Mouse (Mus musculus) hindbrain, embryonic 12.5 days (tissue): Measurements from ENCODE around the gene H1f0. TPM values are rescaled to one million over a fixed set of nuclear protein-coding genes. Genes with fewer than 3 reads are reported as not detected.

ENCODE experiments used
- ATAC-seq: fragments of 200-750 bp; cut with Nextera tagmentation; 2 replicates; pipeline ENCODE4 v1.8.0; 2017; ENCODE audit warnings: moderate TSS enrichment; ENCODE audit not compliant: low FRiP score
- H3K27ac ChIP-seq: fragments of 300-500 bp; sonication (generic); 2 replicates; pipeline ENCODE4 v1.5.1; 2016; ENCODE audit warnings: mild to moderate bottlenecking
- H3K27me3 ChIP-seq: fragments of 300-500 bp; sonication (generic); 2 replicates; pipeline ENCODE4 v1.6.1; 2016; ENCODE audit warnings: mild to moderate bottlenecking
- H3K36me3 ChIP-seq: fragments of 300-500 bp; sonication (generic); 2 replicates; pipeline ENCODE4 v1.6.1; 2016; ENCODE audit warnings: mild to moderate bottlenecking
- H3K4me1 ChIP-seq: fragments of 300-500 bp; sonication (generic); 2 replicates; pipeline ENCODE4 v1.6.1; 2016
- H3K4me2 ChIP-seq: fragments of 300-500 bp; sonication (generic); replicated peaks from 2 replicates; pipeline ENCODE4 v1.6.1; 2016; ENCODE audit warnings: mild to moderate bottlenecking
- H3K4me3 ChIP-seq: fragments of 300-500 bp; sonication (generic); 2 replicates; pipeline ENCODE4 v1.5.1; 2016; ENCODE audit warnings: mild to moderate bottlenecking
- H3K9ac ChIP-seq: fragments of 300-500 bp; sonication (generic); 2 replicates; pipeline ENCODE4 v1.6.1; 2016; ENCODE audit warnings: mild to moderate bottlenecking, moderate library complexity
- H3K9me3 ChIP-seq: fragments of 300-500 bp; sonication (generic); replicated peaks from 2 replicates; pipeline ENCODE4 v1.6.1; 2016; ENCODE audit warnings: mild to moderate bottlenecking
- WGBS: fragments of 180-500 bp; shearing (Covaris S2); methylation state at CpG from one replicate; pipeline ENCODE4 v1.1.7; 2016; 5-methylcytosine and 5-hydroxymethylcytosine counted together
- polyA plus RNA-seq: library from polyadenylated mRNA; unstranded; fragments of >200 nt; fragmentation: Nextera tagmentation; extraction: Ambion mirVana; gene quantifications from 2 replicates; pipeline ENCODE4 v1.2.1, GENCODE M21; 2016

H1f0 gene
- polyA plus RNA-seq, 1 experiment from 2014 or later = 456 TPM

- H3K9ac ChIP-seq = no peak overlapping the region
- H3K9me3 ChIP-seq = no peaks in the 10 kb centered on the region
- H3K4me1 ChIP-seq = peaks cover 17% of the 10 kb centered on the region
- peaks cover 4% of the 10 kb centered on the region; the same call in 1 of the 2 replicates for H3K27me3 ChIP-seq
- no peak overlapping the region for H3K4me2 ChIP-seq
- no peak overlapping the region for H3K4me3 ChIP-seq
- 68% methylated on average over 8 of the region's 8 CpGs for WGBS
- no peak overlapping the region for H3K27ac ChIP-seq
- H3K36me3 ChIP-seq = peaks cover 7% of the 10 kb centered on the region; the same call in 1 of the 2 replicates
- no peak for ATAC-seq
Measured at GRCm38 (mm10) chr15:79065086-79065770, 37.0 kb downstream of the H1f0 start.

- WGBS = 56% methylated on average over 2 of the region's 2 CpGs
Measured at GRCm38 (mm10) chr15:79066276-79066675, 38.0 kb downstream of the H1f0 start.

DNA sequence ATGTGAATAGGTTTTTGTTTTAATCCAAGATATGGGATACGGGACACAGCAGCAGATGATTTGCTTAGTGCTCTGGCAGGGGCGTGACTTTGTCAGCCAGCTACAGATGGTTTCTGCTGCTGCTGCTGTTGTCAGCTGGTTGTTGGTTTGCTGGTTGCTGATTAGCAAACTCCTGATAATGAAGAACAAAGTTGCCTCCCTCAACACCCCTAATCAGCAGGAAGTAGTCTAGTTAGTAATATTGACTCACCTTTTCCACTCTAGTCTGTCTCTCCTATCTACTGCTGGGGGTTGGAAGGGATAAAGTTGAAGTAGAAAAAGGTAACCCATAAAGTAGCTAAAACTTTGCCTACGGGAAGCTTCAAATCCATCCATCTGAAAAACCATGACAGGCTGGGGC is 39.4 kb downstream of the H1f0 start:
- no peak for ATAC-seq
- 80% methylated on average over 3 of the region's 3 CpGs for WGBS

More at GRCm38 (mm10) chr15:79066276-79066675, 38.0 kb downstream of the H1f0 start:
- H3K27ac ChIP-seq = no peak overlapping the region
- H3K4me1 ChIP-seq = peaks cover 13% of the 10 kb centered on the region
- H3K9ac ChIP-seq = no peak overlapping the region
- H3K4me2 ChIP-seq = no peak overlapping the region
- no peaks in the 10 kb centered on the region for H3K9me3 ChIP-seq
- H3K36me3 ChIP-seq = no peaks in the 10 kb centered on the region
- ATAC-seq = no peak
- H3K27me3 ChIP-seq = peaks cover 4% of the 10 kb centered on the region; the same call in 1 of the 2 replicates
- H3K4me3 ChIP-seq = no peak overlapping the region

GRCm38 (mm10) chr15:79068416-79068815 is 40.2 kb downstream of the H1f0 start:
- no peak overlapping the region for H3K4me3 ChIP-seq
- 81% methylated on average over 3 of the region's 3 CpGs for WGBS
- no peak overlapping the region for H3K27ac ChIP-seq
- peaks cover 4% of the 10 kb centered on the region; the same call in 1 of the 2 replicates for H3K27me3 ChIP-seq
- peaks cover 2% of the 10 kb centered on the region; the same call in 1 of the 2 replicates for H3K4me1 ChIP-seq
- H3K9ac ChIP-seq = no peak overlapping the region
- no peak overlapping the region for H3K4me2 ChIP-seq
- no peaks in the 10 kb centered on the region for H3K9me3 ChIP-seq
- no peaks in the 10 kb centered on the region for H3K36me3 ChIP-seq
- ATAC-seq = no peak

More for the DNA sequence above, 39.4 kb downstream of the H1f0 start:
- Histone ChIP-seq H3K27ac (no peak overlapping the region), H3K4me2 (no peak overlapping the region), H3K4me3 (no peak overlapping the region), H3K36me3 (no peaks in the 10 kb centered on the region), H3K27me3 (peaks cover 4% of the 10 kb centered on the region; the same call in 1 of the 2 replicates), H3K4me1 (peaks cover 4% of the 10 kb centered on the region; the same call in 1 of the 2 replicates), H3K9me3 (no peaks in the 10 kb centered on the region), H3K9ac (no peak overlapping the region)

- peaks cover 10% of the 10 kb centered on the region for H3K4me1 ChIP-seq
- no peak overlapping the region for H3K9ac ChIP-seq
- H3K4me3 ChIP-seq = no peak overlapping the region
- 70% methylated on average over 5 of the region's 5 CpGs for WGBS
- peaks cover 4% of the 10 kb centered on the region; the same call in 1 of the 2 replicates for H3K27me3 ChIP-seq
- ATAC-seq = no peak
- H3K9me3 ChIP-seq = no peaks in the 10 kb centered on the region
- no peak overlapping the region for H3K4me2 ChIP-seq
- no peak overlapping the region for H3K27ac ChIP-seq
- peaks cover 1% of the 10 kb centered on the region; the same call in 1 of the 2 replicates for H3K36me3 ChIP-seq
Measured at GRCm38 (mm10) chr15:79071117-79072039, 43.1 kb downstream of the H1f0 start.

GRCm38 (mm10) chr15:79073752-79074151 is 45.5 kb downstream of the H1f0 start:
- Histone ChIP-seq H3K4me1 (peaks cover 10% of the 10 kb centered on the region), H3K9ac (no peak overlapping the region), H3K4me3 (no peak overlapping the region), H3K9me3 (no peaks in the 10 kb centered on the region), H3K27ac (no peak overlapping the region), H3K27me3 (no peaks in the 10 kb centered on the region), H3K4me2 (no peak overlapping the region), H3K36me3 (peaks cover 25% of the 10 kb centered on the region)
- no peak for ATAC-seq

DNA sequence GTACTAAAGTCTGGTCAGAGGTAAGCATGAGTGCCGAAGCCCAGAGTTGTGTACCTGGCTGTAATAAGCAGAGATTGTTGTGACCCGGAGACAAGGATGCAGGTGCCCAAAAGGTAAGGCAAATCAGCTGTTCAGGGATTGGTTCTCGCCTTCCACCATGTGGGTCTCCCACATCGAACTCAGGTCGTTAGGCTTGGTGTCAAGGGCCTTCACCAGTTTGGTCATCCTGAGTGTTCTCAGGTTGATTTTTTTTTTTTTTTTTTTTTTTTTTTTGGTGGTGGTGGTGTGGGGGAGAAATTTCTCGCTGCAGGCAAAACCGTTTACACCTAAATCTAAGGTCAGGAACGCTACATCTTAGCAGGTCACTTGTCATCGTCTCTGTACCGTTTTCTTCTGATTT is 46.2 kb downstream of the H1f0 start:
- H3K9ac ChIP-seq = no peak overlapping the region
- ATAC-seq = no peak
- peaks cover 32% of the 10 kb centered on the region for H3K36me3 ChIP-seq
- no peaks in the 10 kb centered on the region for H3K9me3 ChIP-seq
- H3K27ac ChIP-seq = peak overlapping the region; percentile 66; the same call in 1 of the 2 replicates
- H3K4me1 ChIP-seq = peaks cover 10% of the 10 kb centered on the region
- H3K4me2 ChIP-seq = peak overlapping the region; percentile 94
- 37% methylated on average over 10 of the region's 10 CpGs for WGBS
- H3K27me3 ChIP-seq = no peaks in the 10 kb centered on the region
- H3K4me3 ChIP-seq = peak overlapping the region; percentile 90

- Histone ChIP-seq H3K4me1 (peaks cover 10% of the 10 kb centered on the region), H3K27me3 (no peaks in the 10 kb centered on the region), H3K36me3 (peaks cover 38% of the 10 kb centered on the region), H3K27ac (peak within 1 kb of the TSS; percentile 66), H3K4me2 (peak within 1 kb of the TSS; percentile 94), H3K9ac (peak within 1 kb of the TSS; percentile 90), H3K9me3 (no peaks in the 10 kb centered on the region), H3K4me3 (peak within 1 kb of the TSS; percentile 90)
- WGBS = under 1% methylated on average over 49 of the region's 49 CpGs
- ATAC-seq = peak; percentile 84; the same call in 1 of the 2 replicates
Measured at GRCm38 (mm10) chr15:79074913-79075532, 46.8 kb downstream of the H1f0 start, which contains the start of gene Eif3l. Gene Eif3l (plus strand): TSS chr15:79075179.

DNA sequence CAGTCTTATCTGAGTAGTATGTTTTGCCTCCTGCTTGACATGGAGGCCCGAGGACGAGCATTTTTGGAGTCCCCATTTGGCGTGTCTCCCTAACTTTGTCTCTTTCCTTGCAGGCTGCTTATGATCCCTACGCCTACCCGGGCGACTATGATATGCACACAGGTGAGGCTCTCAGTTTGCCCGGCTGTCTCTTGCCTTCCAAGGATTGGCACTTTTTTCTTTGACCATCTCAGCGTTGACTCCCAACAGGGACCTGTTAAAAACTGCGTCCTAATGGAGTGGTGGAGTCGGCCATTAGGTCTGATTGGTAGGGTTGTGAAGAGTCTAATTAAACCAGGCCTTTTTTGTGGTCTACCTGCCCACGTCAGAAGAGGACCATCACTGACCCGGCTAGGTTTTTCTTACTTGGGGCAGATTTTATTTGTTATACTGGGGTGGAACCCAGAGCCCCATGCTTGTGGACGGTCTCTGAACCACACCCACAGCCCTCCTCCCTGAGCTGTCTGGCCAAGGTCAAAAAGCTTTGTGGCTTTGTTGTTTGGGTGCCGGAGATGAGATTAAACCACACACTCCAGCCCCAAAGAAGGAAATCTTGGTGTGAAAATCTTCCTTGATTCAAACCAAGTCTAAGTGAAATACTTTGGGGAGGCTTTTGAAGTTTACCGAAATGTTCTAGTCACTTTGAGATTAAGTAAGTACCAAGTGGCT is 47.6 kb downstream of the H1f0 start:
- Histone ChIP-seq H3K27ac (no peak overlapping the region), H3K27me3 (no peaks in the 10 kb centered on the region), H3K4me1 (peaks cover 10% of the 10 kb centered on the region), H3K4me3 (peak overlapping the region; percentile 90), H3K9ac (peak overlapping the region; percentile 90), H3K9me3 (no peaks in the 10 kb centered on the region), H3K36me3 (peaks cover 44% of the 10 kb centered on the region), H3K4me2 (peak overlapping the region; percentile 94)
- 42% methylated on average over 15 of the region's 15 CpGs for WGBS
- no peak for ATAC-seq

- H3K9me3 ChIP-seq = no peaks in the 10 kb centered on the region
- no peak for ATAC-seq
- H3K27ac ChIP-seq = no peak overlapping the region
- H3K4me2 ChIP-seq = no peak overlapping the region
- no peak overlapping the region for H3K4me3 ChIP-seq
- no peaks in the 10 kb centered on the region for H3K27me3 ChIP-seq
- H3K36me3 ChIP-seq = peaks cover 81% of the 10 kb centered on the region
- 98% methylated on average over 7 of the region's 7 CpGs for WGBS
- no peak overlapping the region for H3K9ac ChIP-seq
- peaks cover 9% of the 10 kb centered on the region for H3K4me1 ChIP-seq
Measured at GRCm38 (mm10) chr15:79079567-79079966, 51.3 kb downstream of the H1f0 start.
